Mouse (Mus musculus) limb, embryonic 12.5 days (tissue): Measurements from ENCODE around the gene Col6a1. TPM values are rescaled to one million over a fixed set of nuclear protein-coding genes. Genes with fewer than 3 reads are reported as not detected.
"Not testable (repeated sequence)": the region's sequence is repeated elsewhere in the genome, so short reads cannot be mapped to it uniquely, and the experiment has no call there.

Source experiments
- ATAC-seq: fragments of 200-750 bp; cut with Nextera tagmentation; 2 replicates; pipeline ENCODE4 v1.8.0; 2017; ENCODE audit warnings: low read depth, moderate TSS enrichment; ENCODE audit not compliant: insufficient number of reproducible peaks, insufficient read depth, low FRiP score, low TSS enrichment
- H3K27ac ChIP-seq: fragments of 300-500 bp; sonication (generic); 2 replicates; pipeline ENCODE4 v1.5.1; 2016; ENCODE audit warnings: mild to moderate bottlenecking, moderate library complexity
- H3K27me3 ChIP-seq: fragments of 300-500 bp; sonication (generic); 2 replicates; pipeline ENCODE4 v1.6.1; 2016; ENCODE audit warnings: mild to moderate bottlenecking, moderate library complexity
- H3K36me3 ChIP-seq: fragments of 300-500 bp; sonication (generic); 2 replicates; pipeline ENCODE4 v1.6.1; 2016; ENCODE audit warnings: mild to moderate bottlenecking, moderate library complexity
- H3K4me1 ChIP-seq: fragments of 300-500 bp; sonication (generic); replicated peaks from 2 replicates; pipeline ENCODE4 v1.6.1; 2016
- H3K4me2 ChIP-seq: fragments of 300-500 bp; sonication (generic); 2 replicates; pipeline ENCODE4 v1.6.1; 2016; ENCODE audit warnings: mild to moderate bottlenecking, moderate library complexity
- H3K4me3 ChIP-seq: fragments of 300-500 bp; sonication (generic); replicated peaks from 2 replicates; pipeline ENCODE4 v1.5.1; 2016; ENCODE audit warnings: mild to moderate bottlenecking
- H3K9ac ChIP-seq: fragments of 300-500 bp; sonication (generic); replicated peaks from 2 replicates; pipeline ENCODE4 v1.6.1; 2016; ENCODE audit warnings: mild to moderate bottlenecking, moderate library complexity
- H3K9me3 ChIP-seq: fragments of 300-500 bp; sonication (generic); 2 replicates; pipeline ENCODE4 v1.6.1; 2016; ENCODE audit warnings: mild to moderate bottlenecking, moderate library complexity
- whole genome bisulfite sequencing: fragments of 180-500 bp; shearing (Covaris S2); methylation state at CpG from one replicate; pipeline ENCODE4 v1.1.7; 2016; 5-methylcytosine and 5-hydroxymethylcytosine counted together
- polyA plus RNA-seq: library from polyadenylated mRNA; unstranded; fragments of >200 nt; fragmentation: Nextera tagmentation; extraction: Ambion mirVana; gene quantifications from 2 replicates; pipeline ENCODE4 v1.2.1, GENCODE M21; 2016

The Col6a1 gene
- polyA plus RNA-seq = 40.1 and 49.2 TPM in 2 replicates

- peak within 1 kb of the TSS; percentile 59 for H3K4me2 ChIP-seq
- peak within 1 kb of the TSS; percentile 67 for H3K9ac ChIP-seq
- peaks cover 38% of the 10 kb centered on the region for H3K4me1 ChIP-seq
- H3K9me3 ChIP-seq = no peaks in the 10 kb centered on the region
- peak within 1 kb of the TSS; percentile 65 for H3K27ac ChIP-seq
- H3K4me3 ChIP-seq = peak within 1 kb of the TSS; percentile 41
- ATAC-seq = peak; percentile 57
- H3K27me3 ChIP-seq = no peaks in the 10 kb centered on the region
- H3K36me3 ChIP-seq = peaks cover 27% of the 10 kb centered on the region
- 18% methylated on average over 9 of the region's 9 CpGs for WGBS
Measured at GRCm38 (mm10) chr10:76725682-76726285, at the start of gene Col6a1. TSS of gene Col6a1 (minus strand) at chr10:76726168.

- 89% methylated on average over 3 of the region's 3 CpGs for WGBS
- ATAC-seq = no peak
- Histone ChIP-seq H3K4me2 (no peak overlapping the region), H3K9me3 (no peaks in the 10 kb centered on the region), H3K4me1 (no peaks in the 10 kb centered on the region), H3K36me3 (no peaks in the 10 kb centered on the region; the same call in 1 of the 2 replicates), H3K27ac (no peak overlapping the region), H3K4me3 (no peak overlapping the region), H3K9ac (no peak overlapping the region), H3K27me3 (no peaks in the 10 kb centered on the region)
Measured at GRCm38 (mm10) chr10:76771624-76772023, 45.7 kb upstream of the Col6a1 start.

GRCm38 (mm10) chr10:76771086-76771485, 45.1 kb upstream of the Col6a1 start:
- Histone ChIP-seq H3K4me2 (no peak overlapping the region), H3K9ac (no peak overlapping the region), H3K27ac (no peak overlapping the region), H3K9me3 (no peaks in the 10 kb centered on the region), H3K27me3 (no peaks in the 10 kb centered on the region), H3K36me3 (no peaks in the 10 kb centered on the region; the same call in 1 of the 2 replicates), H3K4me1 (no peaks in the 10 kb centered on the region), H3K4me3 (no peak overlapping the region)
- no peak for ATAC-seq
- 59% methylated on average over 5 of the region's 5 CpGs for WGBS

- 88% methylated on average over 6 of the region's 6 CpGs for WGBS
- H3K4me2 ChIP-seq = no peak overlapping the region
- H3K36me3 ChIP-seq = no peaks in the 10 kb centered on the region; the same call in 1 of the 2 replicates
- H3K9ac ChIP-seq = no peak overlapping the region
- no peak overlapping the region for H3K4me3 ChIP-seq
- H3K27ac ChIP-seq = no peak overlapping the region
- no peaks in the 10 kb centered on the region for H3K9me3 ChIP-seq
- ATAC-seq = no peak
- H3K27me3 ChIP-seq = no peaks in the 10 kb centered on the region
- H3K4me1 ChIP-seq = no peaks in the 10 kb centered on the region
Measured at GRCm38 (mm10) chr10:76769581-76769980, 43.6 kb upstream of the Col6a1 start.

GRCm38 (mm10) chr10:76766196-76766595, 40.2 kb upstream of the Col6a1 start:
- no peak overlapping the region for H3K4me2 ChIP-seq
- no peak overlapping the region for H3K4me3 ChIP-seq
- WGBS = 65% methylated on average over 1 of the region's 1 CpGs
- peaks cover 9% of the 10 kb centered on the region; the same call in 1 of the 2 replicates for H3K36me3 ChIP-seq
- ATAC-seq = no peak
- H3K4me1 ChIP-seq = no peaks in the 10 kb centered on the region
- H3K27me3 ChIP-seq = no peaks in the 10 kb centered on the region
- no peaks in the 10 kb centered on the region for H3K9me3 ChIP-seq
- no peak overlapping the region for H3K9ac ChIP-seq
- no peak overlapping the region for H3K27ac ChIP-seq

- no peak overlapping the region for H3K4me2 ChIP-seq
- H3K4me1 ChIP-seq = no peaks in the 10 kb centered on the region
- 88% methylated on average over 4 of the region's 4 CpGs for WGBS
- H3K27ac ChIP-seq = no peak overlapping the region
- H3K9ac ChIP-seq = no peak overlapping the region
- H3K36me3 ChIP-seq = 0 out of 2 replicates have a peak, but pooled peaks cover 9% of the 10 kb centered on the region
- H3K9me3 ChIP-seq = no peaks in the 10 kb centered on the region
- no peaks in the 10 kb centered on the region for H3K27me3 ChIP-seq
- no peak overlapping the region for H3K4me3 ChIP-seq
- no peak for ATAC-seq
Measured at GRCm38 (mm10) chr10:76764927-76765326, 39.0 kb upstream of the Col6a1 start.

- Histone ChIP-seq H3K36me3 (0 out of 2 replicates have a peak, but pooled peaks cover 9% of the 10 kb centered on the region), H3K4me3 (no peak overlapping the region), H3K27me3 (no peaks in the 10 kb centered on the region), H3K4me1 (no peaks in the 10 kb centered on the region), H3K27ac (no peak overlapping the region), H3K9me3 (no peaks in the 10 kb centered on the region), H3K4me2 (no peak overlapping the region), H3K9ac (no peak overlapping the region)
- 91% methylated on average over 12 of the region's 12 CpGs for WGBS
- no peak for ATAC-seq
Measured at GRCm38 (mm10) chr10:76763016-76763415, 37.0 kb upstream of the Col6a1 start.

GRCm38 (mm10) chr10:76762411-76762810, 36.4 kb upstream of the Col6a1 start:
- Histone ChIP-seq H3K4me3 (no peak overlapping the region), H3K9ac (no peak overlapping the region), H3K27ac (no peak overlapping the region), H3K9me3 (no peaks in the 10 kb centered on the region), H3K36me3 (0 out of 2 replicates have a peak, but pooled peaks cover 9% of the 10 kb centered on the region), H3K4me1 (no peaks in the 10 kb centered on the region), H3K27me3 (no peaks in the 10 kb centered on the region), H3K4me2 (no peak overlapping the region)
- 85% methylated on average over 7 of the region's 7 CpGs for WGBS
- no peak for ATAC-seq

GRCm38 (mm10) chr10:76759878-76760277, 33.9 kb upstream of the Col6a1 start:
- Histone ChIP-seq H3K9me3 (no peaks in the 10 kb centered on the region), H3K4me3 (no peak overlapping the region), H3K27me3 (no peaks in the 10 kb centered on the region), H3K36me3 (0 out of 2 replicates have a peak, but pooled peaks cover 9% of the 10 kb centered on the region), H3K4me1 (no peaks in the 10 kb centered on the region), H3K27ac (no peak overlapping the region), H3K4me2 (no peak overlapping the region), H3K9ac (no peak overlapping the region)
- WGBS = 88% methylated on average over 5 of the region's 5 CpGs
- ATAC-seq = no peak

- H3K27ac ChIP-seq = no peak overlapping the region
- no peak overlapping the region for H3K9ac ChIP-seq
- no peak overlapping the region for H3K4me2 ChIP-seq
- no peak for ATAC-seq
- no peak overlapping the region for H3K4me3 ChIP-seq
- H3K36me3 ChIP-seq = no peaks in the 10 kb centered on the region
- WGBS = 84% methylated on average over 3 of the region's 3 CpGs
- peaks cover under 1% of the 10 kb centered on the region; the same call in 1 of the 2 replicates for H3K9me3 ChIP-seq
- H3K27me3 ChIP-seq = no peaks in the 10 kb centered on the region
- H3K4me1 ChIP-seq = no peaks in the 10 kb centered on the region
Measured at GRCm38 (mm10) chr10:76753640-76754039, 27.7 kb upstream of the Col6a1 start.

GRCm38 (mm10) chr10:76744267-76744666, 18.3 kb upstream of the Col6a1 start:
- H3K9me3 ChIP-seq, H3K4me2 ChIP-seq, H3K27ac ChIP-seq, H3K4me1 ChIP-seq, H3K9ac ChIP-seq, H3K4me3 ChIP-seq, H3K36me3 ChIP-seq, ATAC-seq, H3K27me3 ChIP-seq: not testable (repeated sequence)
- WGBS = 51% methylated on average over 11 of the region's 11 CpGs

GRCm38 (mm10) chr10:76736764-76737163, 10.8 kb upstream of the Col6a1 start:
- WGBS = 72% methylated on average over 8 of the region's 8 CpGs
- no peak overlapping the region for H3K27ac ChIP-seq

More at GRCm38 (mm10) chr10:76736764-76737163, 10.8 kb upstream of the Col6a1 start:
- 0 out of 2 replicates have a peak, but pooled peaks cover 2% of the 10 kb centered on the region for H3K9me3 ChIP-seq
- H3K4me3 ChIP-seq = no peak overlapping the region
- H3K4me1 ChIP-seq = peaks cover 33% of the 10 kb centered on the region
- H3K36me3 ChIP-seq = no peaks in the 10 kb centered on the region
- H3K27me3 ChIP-seq = no peaks in the 10 kb centered on the region
- H3K4me2 ChIP-seq = no peak overlapping the region
- no peak overlapping the region for H3K9ac ChIP-seq
- ATAC-seq = no peak
